Mouse (Mus musculus): Measurements from ENCODE around the gene Spats2l.

DNA sequence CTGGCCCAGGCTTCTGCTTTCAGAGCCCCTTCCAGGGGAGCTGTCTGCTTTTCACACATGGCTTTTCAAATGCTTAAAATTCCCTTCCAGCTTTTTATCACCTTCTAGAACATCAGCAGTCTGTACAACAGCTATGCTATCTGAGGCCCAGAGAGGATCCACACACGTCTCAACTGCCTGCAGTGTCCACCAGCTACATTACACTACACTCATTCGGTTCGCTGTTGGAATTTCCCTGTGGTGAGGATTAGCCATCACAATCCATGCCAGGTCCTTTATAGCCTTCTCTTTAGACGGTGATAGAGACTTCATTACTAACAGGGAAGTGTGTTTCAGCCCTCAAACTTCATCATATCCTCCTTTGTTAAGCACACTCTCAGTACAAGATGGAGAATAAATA is 38.1 kb upstream of the Spats2l start:
- TF ChIP-seq NELFE (IDR thresholded peaks at IDR 0.05; ENCODE audit: low read depth, low read length), result no peak
- TF ChIP-seq SMC3 (IDR thresholded peaks at IDR 0.05; ENCODE audit: low read depth, low read length), result no peak
- no peak for TF ChIP-seq MEF2A (IDR thresholded peaks at IDR 0.05; ENCODE audit: extremely low read depth, insufficient replicate concordance, low read depth, low read length, poor library complexity, severe bottlenecking)
- TF ChIP-seq CHD1 (IDR thresholded peaks at IDR 0.05; ENCODE audit: low read depth, low read length), result no peak
- TF ChIP-seq CTCF (IDR thresholded peaks at IDR 0.05 in 2 of 3, conservative IDR thresholded peaks at IDR 0.05 in 1 of 3; ENCODE audit: control insufficient read depth in 1 of 3, insufficient read depth in 1 of 3, low read depth in 2 of 3, low read length in 3 of 3, poor library complexity in 1 of 3, severe bottlenecking in 1 of 3), result no peak
- no peak for TF ChIP-seq TCF12 (IDR thresholded peaks at IDR 0.05; ENCODE audit: low read depth, low read length)
- no peak for TF ChIP-seq MAZ (IDR thresholded peaks at IDR 0.05; ENCODE audit: low read depth, low read length)
- no peak for TF ChIP-seq USF2 (IDR thresholded peaks at IDR 0.05; ENCODE audit: borderline replicate concordance in 1 of 2, insufficient read depth in 1 of 2, low read depth in 1 of 2, low read length in 2 of 2)

Measured in MEL (cell line).